Comparison of ENCODE assay signal across 26 mouse cellular contexts in the genomic region with DNA sequence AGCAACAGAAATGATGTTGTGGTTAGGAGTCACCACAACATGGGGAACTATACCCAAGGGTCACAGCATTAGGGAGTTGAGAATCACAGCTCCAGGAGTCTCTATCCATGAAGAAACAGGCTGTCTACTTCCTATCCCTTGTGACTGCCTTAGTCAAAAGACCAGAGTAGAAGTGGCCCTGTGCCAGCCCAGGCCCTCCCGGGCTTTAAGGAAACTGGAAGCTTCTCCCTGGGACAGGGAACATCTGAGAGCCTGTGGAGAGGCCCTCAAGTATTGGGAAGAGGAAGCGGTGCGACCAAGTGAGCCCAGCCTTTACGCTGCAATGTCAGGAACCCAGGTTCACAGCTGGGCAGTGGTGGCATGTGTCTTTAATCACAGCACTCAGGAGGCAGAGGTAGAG. TPM values are rescaled to one million over a fixed set of nuclear protein-coding genes. Genes with fewer than 3 reads are reported as not detected.
DNase-seq lines count a peak whose midpoint lies in the region; ATAC-seq and TF ChIP-seq lines count a peak whose summit lies in the region.
"Had no signal": no experiment of that assay in that cellular context is flagged by ENCODE, and none has a peak within 500 bp of the region (broad histone marks: within the 10 kb centered on the region; RNA-seq: fewer than 3 reads in every experiment).

No protein-coding gene starts in this region.

- no peaks in the 10 kb centered on the region for H3K27me3 ChIP-seq in kidney, adult 2 months (replicated peaks; ENCODE audit: control insufficient read depth, insufficient read depth, low read length)
- peaks cover 25% of the 10 kb centered on the region for H3K27me3 ChIP-seq in lung, postnatal 0 days (replicated peaks; ENCODE audit: insufficient read depth, low read length)
- 0 out of 2 replicates have a peak, but pooled peaks cover 7% of the 10 kb centered on the region for H3K27me3 ChIP-seq in forebrain, embryonic 16.5 days (replicated peaks; ENCODE audit: control insufficient read depth, insufficient read depth, low read length)

- no peaks in the 10 kb centered on the region for H3K36me3 ChIP-seq in kidney, adult 2 months (ENCODE audit: control insufficient read depth, insufficient read depth, low read length)
- H3K36me3 ChIP-seq in lung, postnatal 0 days (ENCODE audit: insufficient read depth, low read length) = no peaks in the 10 kb centered on the region
- no peaks in the 10 kb centered on the region for H3K36me3 ChIP-seq in forebrain, embryonic 16.5 days (ENCODE audit: control insufficient read depth, insufficient read depth)
- H3K36me3 ChIP-seq: embryonic facial prominence, embryonic 15.5 days; forebrain, embryonic 10.5 days; heart, embryonic 10.5 days; hindbrain, embryonic 12.5 days had no signal

- peak; percentile 61 for DNase-seq in kidney, postnatal 10 days
- no peak for DNase-seq in kidney, adult 2 months
- DNase-seq in lung, postnatal 25 days (ENCODE audit: low spot score) = peak; percentile 24
- DNase-seq in lung, postnatal 0 days (ENCODE audit: low spot score) = no peak
- DNase-seq in ovary, adult 18-20 months (ENCODE audit: low spot score) = no peak
- DNase-seq: adrenal gland, postnatal 25 days; B cell, adult 2 months; cerebellum, adult 2 months; cerebellum, postnatal 14 days; embryo, embryonic 11 days; gastrocnemius, postnatal 25 days; heart, adult 18-20 months; heart, postnatal 10 days; heart, postnatal 4 days had no signal

- no peak for TF ChIP-seq POLR2A in kidney, adult 2 months (IDR thresholded peaks at IDR 0.05; ENCODE audit: low read depth, low read length)

- WGBS in kidney, adult 2 months = 66% methylated on average over 4 of the region's 4 CpGs
- WGBS in lung, postnatal 0 days = 30% methylated on average over 4 of the region's 4 CpGs
- WGBS in forebrain, embryonic 16.5 days = 77% methylated on average over 4 of the region's 4 CpGs

- no peak overlapping the region for H3K9ac ChIP-seq in lung, postnatal 0 days (replicated peaks; ENCODE audit: low read depth)
- no peak overlapping the region for H3K9ac ChIP-seq in forebrain, embryonic 16.5 days (replicated peaks; ENCODE audit: low read depth, low read length)
- H3K9ac ChIP-seq: embryonic facial prominence, embryonic 15.5 days; hindbrain, embryonic 12.5 days had no signal

- no peak overlapping the region for H3K27ac ChIP-seq in kidney, adult 2 months (ENCODE audit: insufficient read depth, low read depth, low read length)
- no peak overlapping the region for H3K27ac ChIP-seq in lung, postnatal 0 days (ENCODE audit: low read length)
- no peak overlapping the region for H3K27ac ChIP-seq in forebrain, embryonic 16.5 days (ENCODE audit: low read length)
- H3K27ac ChIP-seq: embryonic facial prominence, embryonic 15.5 days; forebrain, embryonic 10.5 days; heart, embryonic 10.5 days; hindbrain, embryonic 12.5 days had no signal

- no peak for ATAC-seq in lung, postnatal 0 days
- ATAC-seq in granulocyte monocyte progenitor cell, adult 5-6 weeks (replicated peaks; ENCODE audit: poor library complexity, severe bottlenecking) = peak; percentile 67
- no peak for ATAC-seq in forebrain, embryonic 16.5 days
- ATAC-seq: activated CD4-positive, CD25-positive, alpha-beta regulatory T cell, adult 4 months; forebrain, embryonic 14.5 days; hindbrain, embryonic 16.5 days; inflammation-experienced regulatory T-cells, adult 6 months; Patski had no signal

- TF ChIP-seq CTCF in kidney, adult 2 months (conservative IDR thresholded peaks at IDR 0.05; ENCODE audit: insufficient read depth, insufficient read length, low read depth, low read length) = no peak
- no peak for TF ChIP-seq CTCF in lung, postnatal 0 days (IDR thresholded peaks at IDR 0.05)

- H3K4me2 ChIP-seq in lung, postnatal 0 days (replicated peaks; ENCODE audit: low read depth, low read length) = no peak overlapping the region
- no peak overlapping the region for H3K4me2 ChIP-seq in forebrain, embryonic 16.5 days (ENCODE audit: low read length)
- H3K4me2 ChIP-seq: embryonic facial prominence, embryonic 15.5 days; hindbrain, embryonic 12.5 days had no signal

- no peak overlapping the region for H3K4me3 ChIP-seq in kidney, adult 2 months (ENCODE audit: insufficient read depth, low read depth, low read length)
- no peak overlapping the region for H3K4me3 ChIP-seq in lung, postnatal 0 days (ENCODE audit: low read depth, low read length)
- H3K4me3 ChIP-seq in forebrain, embryonic 16.5 days (replicated peaks; ENCODE audit: low read length) = no peak overlapping the region
- H3K4me3 ChIP-seq: embryonic facial prominence, embryonic 15.5 days; erythroblast, embryonic 14.5 days; forebrain, embryonic 10.5 days; heart, embryonic 10.5 days; hindbrain, embryonic 12.5 days had no signal

- peaks cover 5% of the 10 kb centered on the region; the same call in 1 of the 2 replicates for H3K4me1 ChIP-seq in kidney, adult 2 months (ENCODE audit: control insufficient read depth, insufficient read depth, low read length)
- H3K4me1 ChIP-seq in lung, postnatal 0 days (ENCODE audit: insufficient read depth, low read depth, low read length) = no peaks in the 10 kb centered on the region
- peaks cover 23% of the 10 kb centered on the region for H3K4me1 ChIP-seq in forebrain, embryonic 16.5 days (replicated peaks; ENCODE audit: control insufficient read depth, insufficient read depth, low read length)

- TF ChIP-seq EP300 in lung, postnatal 0 days (IDR thresholded peaks at IDR 0.05) = no peak

- no peaks in the 10 kb centered on the region for H3K9me3 ChIP-seq in lung, postnatal 0 days (ENCODE audit: low read length)
- no peaks in the 10 kb centered on the region for H3K9me3 ChIP-seq in forebrain, embryonic 16.5 days (ENCODE audit: control insufficient read depth, low read length)
- H3K9me3 ChIP-seq: embryonic facial prominence, embryonic 15.5 days; forebrain, embryonic 10.5 days; heart, embryonic 10.5 days; hindbrain, embryonic 12.5 days had no signal

RNA-seq across cellular contexts. Expression of a gene that starts 4.6 kb away (rescaled TPM):
- 1.7 and 1.8 TPM in 2 replicates for polyA plus RNA-seq in kidney, adult 2 months (2012; rRNA removed)
- 4.5 and 5.6 TPM in 2 replicates for polyA plus RNA-seq in lung, postnatal 0 days (2015; fragmentation: Nextera tagmentation; extraction: Ambion mirVana)
- total RNA-seq in granulocyte monocyte progenitor cell, adult 5-6 weeks (2014; fragmentation: Nextera tagmentation) = 0.95 TPM in 1 of 2 replicates, not detected in the other
- 10.0 and 10.7 TPM in 2 replicates for total RNA-seq in granulocyte monocyte progenitor cell, adult 5-6 weeks (2017)
- polyA plus RNA-seq in forebrain, embryonic 16.5 days (2015; fragmentation: Nextera tagmentation; extraction: Ambion mirVana) = 16.9 and 20.6 TPM in 2 replicates
- polyA plus RNA-seq: erythroblast, embryonic 14.5 days had no signal

RNA-seq across cellular contexts. Expression of a gene that starts 24.4 kb away (rescaled TPM):
- polyA plus RNA-seq in kidney, adult 2 months (2012; rRNA removed) = 20.4 and 25.7 TPM in 2 replicates
- polyA plus RNA-seq in lung, postnatal 0 days (2015; fragmentation: Nextera tagmentation; extraction: Ambion mirVana) = 5.0 and 5.2 TPM in 2 replicates
- 11.5 and 16.3 TPM in 2 replicates for total RNA-seq in granulocyte monocyte progenitor cell, adult 5-6 weeks (2014; fragmentation: Nextera tagmentation)
- total RNA-seq in granulocyte monocyte progenitor cell, adult 5-6 weeks (2017) = 5.6 and 7.5 TPM in 2 replicates
- 16.2 and 19.9 TPM in 2 replicates for polyA plus RNA-seq in forebrain, embryonic 16.5 days (2015; fragmentation: Nextera tagmentation; extraction: Ambion mirVana)

RNA-seq across cellular contexts. Expression of a gene that starts 24.6 kb away (rescaled TPM):
- polyA plus RNA-seq in kidney, adult 2 months (2012; rRNA removed) = 1.5 and 2.2 TPM in 2 replicates
- 0.84 and 1.0 TPM in 2 replicates for polyA plus RNA-seq in lung, postnatal 0 days (2015; fragmentation: Nextera tagmentation; extraction: Ambion mirVana)
- total RNA-seq in granulocyte monocyte progenitor cell, adult 5-6 weeks (2014; fragmentation: Nextera tagmentation) = 0.21 TPM in 1 of 2 replicates, not detected in the other
- 0.43 TPM in 1 of 2 replicates, not detected in the other for total RNA-seq in granulocyte monocyte progenitor cell, adult 5-6 weeks (2017)
- 13.1 and 22.4 TPM in 2 replicates for polyA plus RNA-seq in forebrain, embryonic 16.5 days (2015; fragmentation: Nextera tagmentation; extraction: Ambion mirVana)
- polyA plus RNA-seq: erythroblast, embryonic 14.5 days had no signal

RNA-seq across cellular contexts. Expression of a gene that starts 56.9 kb away (rescaled TPM):
- 37.2 and 43.1 TPM in 2 replicates for polyA plus RNA-seq in kidney, adult 2 months (2012; rRNA removed)
- 60.9 and 71.3 TPM in 2 replicates for polyA plus RNA-seq in lung, postnatal 0 days (2015; fragmentation: Nextera tagmentation; extraction: Ambion mirVana)
- 36.7 and 50.8 TPM in 2 replicates for total RNA-seq in granulocyte monocyte progenitor cell, adult 5-6 weeks (2014; fragmentation: Nextera tagmentation)
- 21.3 and 27.4 TPM in 2 replicates for total RNA-seq in granulocyte monocyte progenitor cell, adult 5-6 weeks (2017)
- 79.3 and 93.7 TPM in 2 replicates for polyA plus RNA-seq in forebrain, embryonic 16.5 days (2015; fragmentation: Nextera tagmentation; extraction: Ambion mirVana)

Comparison
In these comparisons a context has a peak if more than half of its experiments do, and no peak if none do; other contexts are left out.
1. DNase-seq: peak in kidney, postnatal 10 days (single experiment) and lung, postnatal 25 days (single experiment); none in kidney, adult 2 months (single experiment), lung, postnatal 0 days (single experiment) and ovary, adult 18-20 months (single experiment).